ENCODE assay signal across 17 mouse cellular contexts in genomic region chr6:144445761-144446373, GRCm38 (mm10).
DNase-seq lines count a peak whose midpoint lies in the region; ATAC-seq lines count a peak whose summit lies in the region.
"Had no signal": no experiment of that assay in that cellular context is flagged by ENCODE, and none has a peak within 500 bp of the region (broad histone marks: within the 10 kb centered on the region; RNA-seq: fewer than 3 reads in every experiment).

No protein-coding gene starts in this region.

- DNase-seq in left cerebral cortex, postnatal 4 days = peak; percentile 59
- DNase-seq in left cerebral cortex, postnatal 14 days (ENCODE audit: low spot score in 2 of 2) = no peak
- DNase-seq in forebrain, embryonic 14.5 days (ENCODE audit: low spot score) = peak; percentile 75
- DNase-seq in mesoderm, embryonic 11.5 days (ENCODE audit: low read depth, low spot score) = peak; percentile 32
- DNase-seq in retina, postnatal 1 day = peak; percentile 95
- no peak for DNase-seq in natural killer cell, adult 2 months (ENCODE audit: low spot score in 2 of 2)
- DNase-seq: cerebellum, adult 8-10 months; heart, adult 2 months; heart, postnatal 4 days; kidney, adult 8-10 months; layer of hippocampus, adult 9-11 months; liver, postnatal 0 days; right cerebral cortex, postnatal 14 days; thymus, adult 2 months had no signal

- peak; percentile 65 for ATAC-seq in forebrain, embryonic 14.5 days
- ATAC-seq in heart, embryonic 11.5 days (replicated peaks; ENCODE audit: insufficient number of reproducible peaks, low FRiP score, low TSS enrichment) = no peak
- ATAC-seq: liver, postnatal 0 days had no signal

- H3K4me2 ChIP-seq in forebrain, embryonic 14.5 days (ENCODE audit: low read length) = no peak overlapping the region
- no peak overlapping the region for H3K4me2 ChIP-seq in heart, embryonic 11.5 days
- H3K4me2 ChIP-seq: embryonic facial prominence, embryonic 15.5 days had no signal

- H3K27me3 ChIP-seq in forebrain, embryonic 14.5 days (replicated peaks; ENCODE audit: control insufficient read depth, insufficient read depth, low read length) = no peaks in the 10 kb centered on the region
- no peaks in the 10 kb centered on the region for H3K27me3 ChIP-seq in heart, embryonic 11.5 days (ENCODE audit: control insufficient read depth, insufficient read depth, low read length)
- H3K27me3 ChIP-seq: embryonic facial prominence, embryonic 15.5 days had no signal

- 15% methylated on average over 8 of the region's 8 CpGs for WGBS in forebrain, embryonic 14.5 days
- 78% methylated on average over 8 of the region's 8 CpGs for WGBS in heart, embryonic 11.5 days (ENCODE audit: insufficient replicate concordance)

- H3K27ac ChIP-seq in forebrain, embryonic 14.5 days (ENCODE audit: low read depth, low read length) = no peak overlapping the region
- H3K27ac ChIP-seq in heart, embryonic 11.5 days (ENCODE audit: low read depth, low read length) = no peak overlapping the region
- H3K27ac ChIP-seq: embryonic facial prominence, embryonic 15.5 days; heart, adult 2 months; macrophage had no signal

- H3K4me3 ChIP-seq in forebrain, embryonic 14.5 days (ENCODE audit: low read depth, low read length) = no peak overlapping the region
- H3K4me3 ChIP-seq in heart, embryonic 11.5 days (ENCODE audit: low read depth, low read length) = no peak overlapping the region
- H3K4me3 ChIP-seq: embryonic facial prominence, embryonic 15.5 days; heart, adult 2 months had no signal

- no peak overlapping the region for H3K9ac ChIP-seq in forebrain, embryonic 14.5 days (ENCODE audit: low read length)
- H3K9ac ChIP-seq in heart, embryonic 11.5 days (ENCODE audit: low read depth, low read length) = no peak overlapping the region
- H3K9ac ChIP-seq: embryonic facial prominence, embryonic 15.5 days; liver, postnatal 0 days had no signal

- no peaks in the 10 kb centered on the region for H3K36me3 ChIP-seq in forebrain, embryonic 14.5 days (ENCODE audit: control insufficient read depth, insufficient read depth, low read length)
- H3K36me3 ChIP-seq in heart, embryonic 11.5 days (ENCODE audit: control insufficient read depth, insufficient read depth, low read length) = no peaks in the 10 kb centered on the region
- H3K36me3 ChIP-seq: embryonic facial prominence, embryonic 15.5 days had no signal

- intact Hi-C loops in left cerebral cortex, postnatal 4 days (cut with DNase I) = no loop called here
- intact Hi-C loops in left cerebral cortex, postnatal 14 days (cut with DNase I) = no loop called here

- H3K9me3 ChIP-seq in forebrain, embryonic 14.5 days (replicated peaks; ENCODE audit: control insufficient read depth, low read length) = no peaks in the 10 kb centered on the region
- no peaks in the 10 kb centered on the region for H3K9me3 ChIP-seq in heart, embryonic 11.5 days (replicated peaks; ENCODE audit: control insufficient read depth, low read length)
- H3K9me3 ChIP-seq: embryonic facial prominence, embryonic 15.5 days had no signal

- H3K4me1 ChIP-seq in forebrain, embryonic 14.5 days (ENCODE audit: control insufficient read depth, insufficient read depth, low read length) = no peaks in the 10 kb centered on the region; the same call in 1 of the 2 replicates
- H3K4me1 ChIP-seq in heart, embryonic 11.5 days (ENCODE audit: control insufficient read depth, insufficient read depth, low read length) = no peaks in the 10 kb centered on the region
- H3K4me1 ChIP-seq: embryonic facial prominence, embryonic 15.5 days had no signal

Comparison
In these comparisons a context has a peak if more than half of its experiments do, and no peak if none do; other contexts are left out.
1. DNase-seq: peak in left cerebral cortex, postnatal 4 days (single experiment), forebrain, embryonic 14.5 days (single experiment), mesoderm, embryonic 11.5 days (single experiment) and retina, postnatal 1 day (single experiment); none in left cerebral cortex, postnatal 14 days (0 of 2) and natural killer cell, adult 2 months (0 of 2).